Mouse (Mus musculus) left cerebral cortex, postnatal 14 days (tissue): ENCODE data around the gene Ptprm. TPM values are rescaled to one million over a fixed set of nuclear protein-coding genes. Genes with fewer than 3 reads are reported as not detected.

Experiments used
- DNase-seq, 2 experiments: peaks; one replicate each; pipeline ENCODE4 v3.0.0; 2021 to 2022; ENCODE audit warnings: low spot score in 2 of 2, mixed read lengths in 1 of 2
- intact Hi-C: fragments of 180-260 bp; cut with DNase I; formaldehyde crosslinking; loops from one replicate; pipeline ENCODE4 v1.15.1; 2025
- total RNA-seq, 2 experiments: library from RNA; stranded (reverse); gene quantifications; 2 replicates each; pipeline ENCODE4 v1.2.3; 2021

The Ptprm gene
- total RNA-seq, 2 experiments from 2014 or later: 36.2 to 41.9 TPM

- intact Hi-C loops: no loop called here
Observed at GRCm38 (mm10) chr17:66769365-66770363, 584.6 kb downstream of the Ptprm start.

GRCm38 (mm10) chr17:66768689-66769275, 585.5 kb downstream of the Ptprm start:
- DNase-seq: no peak
- intact Hi-C loops: no loop called here

More at GRCm38 (mm10) chr17:66769365-66770363, 584.6 kb downstream of the Ptprm start:
- no peak for DNase-seq

GRCm38 (mm10) chr17:66766166-66766565, 588.1 kb downstream of the Ptprm start:
- no peak for DNase-seq

GRCm38 (mm10) chr17:66764435-66764834, 589.8 kb downstream of the Ptprm start:
- DNase-seq: no peak
- intact Hi-C loops: no loop called here

More at GRCm38 (mm10) chr17:66766166-66766565, 588.1 kb downstream of the Ptprm start:
- intact Hi-C loops: no loop called here

- intact Hi-C loops: no loop called here
- DNase-seq: no peak
Observed at GRCm38 (mm10) chr17:66762716-66763115, 591.5 kb downstream of the Ptprm start.

- peak in 1 of 2 experiments; percentile 37 for DNase-seq
- intact Hi-C loops: no loop called here
Observed at GRCm38 (mm10) chr17:66761326-66762296, 592.6 kb downstream of the Ptprm start.

- intact Hi-C loops: loop anchor here (5.0 to 10.0 kb wide), 3 partner anchors 180 to 828 kb away; no protein-coding TSS in a partner anchor
- DNase-seq: no peak
Observed at GRCm38 (mm10) chr17:66757025-66757511, 597.2 kb downstream of the Ptprm start.

GRCm38 (mm10) chr17:66756500-66756899, 597.8 kb downstream of the Ptprm start:
- intact Hi-C loops: loop anchor here (5.0 to 10.0 kb wide), 3 partner anchors 179 to 828 kb away; no protein-coding TSS in a partner anchor
- no peak for DNase-seq

- DNase-seq: peak; percentile 49 to 63
- intact Hi-C loops: loop anchor here (5.0 to 10.0 kb wide), 3 partner anchors 178 to 830 kb away; no protein-coding TSS in a partner anchor
Observed at GRCm38 (mm10) chr17:66755191-66755654, 599.0 kb downstream of the Ptprm start.

GRCm38 (mm10) chr17:66754208-66754865, 599.9 kb downstream of the Ptprm start:
- intact Hi-C loops: loop anchor here (5.0 to 10.0 kb wide), 3 partner anchors 72 to 830 kb away; no protein-coding TSS in a partner anchor
- no peak for DNase-seq

GRCm38 (mm10) chr17:66751746-66752145, 602.5 kb downstream of the Ptprm start:
- intact Hi-C loops: loop anchor here (5.0 to 10.0 kb wide), 3 partner anchors 69 to 833 kb away; no protein-coding TSS in a partner anchor

GRCm38 (mm10) chr17:66750481-66751206, 603.6 kb downstream of the Ptprm start:
- no peak for DNase-seq
- intact Hi-C loops: loop anchor here (5.0 to 10.0 kb wide), 3 partner anchors 68 to 834 kb away; no protein-coding TSS in a partner anchor

More at GRCm38 (mm10) chr17:66751746-66752145, 602.5 kb downstream of the Ptprm start:
- no peak for DNase-seq

GRCm38 (mm10) chr17:66749976-66750375, 604.3 kb downstream of the Ptprm start:
- intact Hi-C loops: loop anchor here (5.0 to 10.0 kb wide), 3 partner anchors 68 to 835 kb away; no protein-coding TSS in a partner anchor
- no peak for DNase-seq

- intact Hi-C loops: no loop called here
Observed at GRCm38 (mm10) chr17:66746506-66746905, 607.8 kb downstream of the Ptprm start.

GRCm38 (mm10) chr17:66743321-66743720, 610.9 kb downstream of the Ptprm start:
- intact Hi-C loops: no loop called here
- no peak for DNase-seq

More at GRCm38 (mm10) chr17:66746506-66746905, 607.8 kb downstream of the Ptprm start:
- no peak for DNase-seq

GRCm38 (mm10) chr17:66738779-66739345, 615.4 kb downstream of the Ptprm start:
- intact Hi-C loops: no loop called here
- DNase-seq: no peak

GRCm38 (mm10) chr17:66738331-66738730, 615.9 kb downstream of the Ptprm start:
- no peak for DNase-seq

More at GRCm38 (mm10) chr17:66738331-66738730, 615.9 kb downstream of the Ptprm start:
- intact Hi-C loops: no loop called here
